Mouse (Mus musculus) lung, postnatal 4 days (tissue): ENCODE measurements around the gene Six3.

ENCODE experiments used
- DNase-seq, 2 experiments: peaks; one replicate each; pipeline ENCODE4 v3.0.0; 2021

Six3 gene

GRCm38 (mm10) chr17:85613266-85613860 lies at the start of gene Six3:
Gene Six3, plus strand, starts transcription at chr17:85613608.
- DNase-seq = no peak

DNA sequence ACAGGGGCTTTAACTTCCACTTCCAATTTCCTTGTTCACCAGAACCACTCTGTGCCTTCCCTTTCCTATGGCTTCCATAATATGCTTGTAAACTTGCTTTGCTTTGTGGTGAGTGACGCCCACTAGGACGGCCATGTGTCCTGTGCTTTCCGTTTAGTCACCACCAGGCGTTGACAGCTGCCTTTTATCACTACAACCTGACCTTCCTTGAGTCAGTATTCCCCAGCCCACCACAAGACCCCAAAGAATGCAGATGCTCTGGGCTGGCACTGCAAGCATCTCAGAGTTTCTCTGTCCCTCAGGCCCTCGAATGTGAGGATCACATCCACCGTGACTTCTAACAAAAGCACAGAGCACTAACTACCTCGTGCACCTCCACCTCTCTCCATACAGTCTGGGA lies 49.3 kb upstream of the Six3 start:
- DNase-seq = no peak

DNA sequence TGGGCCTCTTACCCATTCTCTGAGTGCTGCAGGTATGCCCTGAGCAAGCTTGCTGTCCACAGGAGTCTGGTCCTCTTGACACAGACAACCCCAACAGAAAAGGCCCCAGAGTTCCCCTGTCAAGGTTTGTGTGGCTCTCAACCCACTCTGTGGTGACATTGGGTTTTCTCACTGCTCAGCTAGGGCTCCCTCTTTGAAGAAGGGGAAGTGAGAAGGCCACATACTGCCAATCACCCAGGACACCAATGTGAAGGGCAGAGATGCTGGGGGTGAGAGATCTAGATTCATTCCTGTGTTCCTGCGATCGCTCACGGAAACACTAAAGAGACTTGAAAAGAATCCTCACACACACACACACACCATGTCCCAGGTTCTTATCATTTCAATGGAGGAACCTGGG lies 39.4 kb upstream of the Six3 start:
- no peak for DNase-seq

DNA sequence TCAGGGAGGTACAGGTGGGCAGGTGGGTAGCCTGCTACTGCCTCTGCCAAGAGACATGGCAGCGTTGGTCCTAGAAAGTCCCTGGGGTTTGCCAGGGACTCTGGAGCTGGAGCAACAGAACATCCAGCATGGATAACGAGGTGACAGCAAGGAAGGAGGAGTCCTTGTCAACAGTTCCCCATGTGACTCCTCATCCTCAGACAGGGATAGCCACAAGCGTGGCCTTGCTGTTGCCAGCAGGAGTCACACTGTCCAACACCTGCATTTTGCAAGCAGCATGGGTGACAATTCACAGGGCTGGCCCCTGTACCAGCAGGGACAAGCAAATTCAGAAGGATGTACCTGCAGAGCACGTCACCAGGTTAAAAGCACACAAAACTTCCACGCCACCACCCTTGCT lies 35.1 kb upstream of the Six3 start:
- no peak for DNase-seq

GRCm38 (mm10) chr17:85579350-85579749 lies 34.1 kb upstream of the Six3 start:
- no peak for DNase-seq

GRCm38 (mm10) chr17:85580221-85580620 lies 33.2 kb upstream of the Six3 start:
- no peak for DNase-seq

GRCm38 (mm10) chr17:85584170-85584569 lies 29.2 kb upstream of the Six3 start:
- no peak for DNase-seq

DNA sequence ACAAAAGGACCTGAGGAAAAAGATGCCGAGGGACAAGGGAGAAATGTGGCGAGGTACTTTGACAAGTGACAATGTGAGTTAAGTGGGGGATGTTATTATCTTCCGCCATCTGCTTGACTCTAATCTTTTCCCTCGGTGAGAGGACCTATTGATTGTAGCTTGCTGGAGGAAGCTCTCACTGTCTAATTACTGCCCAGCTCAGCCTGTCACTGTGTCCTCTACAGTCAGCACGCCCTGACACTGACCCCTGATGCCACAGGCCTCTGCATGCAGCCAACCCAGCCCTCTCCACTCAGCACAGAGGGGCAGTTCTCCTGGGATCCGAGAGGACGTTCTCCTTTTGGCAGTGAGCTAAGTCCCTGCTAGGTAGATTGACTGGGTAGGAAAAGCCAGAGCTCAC lies 28.8 kb upstream of the Six3 start:
- no peak for DNase-seq

DNA sequence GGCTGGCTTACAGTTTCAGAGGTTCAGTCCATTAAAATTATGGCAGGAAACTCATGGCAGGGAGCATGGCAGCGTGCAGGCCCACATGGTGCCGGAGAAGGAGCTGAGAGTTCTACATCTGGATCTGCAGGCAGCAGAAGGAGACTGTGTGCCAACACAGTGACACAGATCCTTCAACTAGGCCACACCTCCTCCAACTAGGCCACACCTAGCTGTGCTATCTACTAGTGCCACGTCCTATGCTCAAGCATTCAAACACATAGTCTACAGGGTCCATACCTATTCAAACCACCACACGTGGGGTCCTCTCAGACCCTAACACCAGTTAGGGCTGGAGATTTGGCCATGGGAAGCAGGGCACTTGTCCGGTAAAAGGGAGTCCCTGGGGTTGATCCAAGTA lies 27.6 kb upstream of the Six3 start:
- DNase-seq = no peak

GRCm38 (mm10) chr17:85591976-85592375 lies 21.4 kb upstream of the Six3 start:
- DNase-seq = no peak

- DNase-seq = no peak
Observed at GRCm38 (mm10) chr17:85595853-85596252, 17.6 kb upstream of the Six3 start.

DNA sequence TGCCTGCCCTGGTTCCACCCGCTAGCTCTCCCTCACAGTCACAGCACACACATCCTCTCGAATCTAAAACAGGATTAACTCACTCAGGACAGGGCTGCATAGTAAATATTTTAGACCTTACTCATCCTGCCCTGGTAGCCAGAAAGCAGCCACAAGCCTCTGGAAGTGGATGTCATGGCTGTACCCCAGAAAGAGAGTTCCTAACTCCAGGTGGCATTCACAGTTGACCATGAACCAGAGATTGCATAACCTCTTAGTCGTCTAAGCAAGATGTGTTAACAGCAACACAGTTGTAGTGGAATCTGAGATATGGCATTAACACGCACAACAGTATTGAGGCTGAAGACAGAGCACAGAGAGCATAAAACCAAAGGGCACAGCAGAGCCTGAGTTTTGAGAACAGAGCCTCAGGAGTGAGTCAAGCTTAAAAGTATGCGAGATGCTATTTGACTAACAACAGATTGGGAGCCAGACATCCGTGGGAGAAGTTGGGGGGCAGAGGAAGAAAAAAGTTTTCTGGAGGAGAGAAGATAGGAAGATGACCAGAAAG lies 17.0 kb upstream of the Six3 start:
- DNase-seq = no peak

GRCm38 (mm10) chr17:85599520-85599919 lies 13.9 kb upstream of the Six3 start:
- no peak for DNase-seq

DNA sequence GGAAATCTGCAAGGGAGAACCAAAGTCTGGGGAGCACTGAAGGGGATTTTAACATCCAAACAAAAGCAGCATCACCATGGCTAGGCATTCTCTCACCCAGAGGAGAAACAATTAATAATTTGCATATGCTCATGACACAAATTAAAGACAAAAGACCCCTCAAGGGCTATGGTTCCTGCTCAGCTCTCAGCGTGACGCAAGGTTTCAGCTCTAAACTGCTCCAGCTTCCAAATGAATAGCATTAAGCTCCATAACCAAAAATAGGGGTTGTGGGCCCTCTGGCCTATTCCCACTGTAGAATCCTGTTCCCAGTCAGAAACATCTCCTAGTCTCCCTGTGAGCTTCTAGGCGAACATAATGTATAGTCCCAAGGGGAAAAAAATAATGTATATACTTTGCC lies 6.9 kb upstream of the Six3 start:
- no peak for DNase-seq

GRCm38 (mm10) chr17:85607556-85608365 lies 5.6 kb upstream of the Six3 start:
- DNase-seq = no peak

- no peak for DNase-seq
Observed at GRCm38 (mm10) chr17:85608366-85609093, 4.9 kb upstream of the Six3 start.

DNA sequence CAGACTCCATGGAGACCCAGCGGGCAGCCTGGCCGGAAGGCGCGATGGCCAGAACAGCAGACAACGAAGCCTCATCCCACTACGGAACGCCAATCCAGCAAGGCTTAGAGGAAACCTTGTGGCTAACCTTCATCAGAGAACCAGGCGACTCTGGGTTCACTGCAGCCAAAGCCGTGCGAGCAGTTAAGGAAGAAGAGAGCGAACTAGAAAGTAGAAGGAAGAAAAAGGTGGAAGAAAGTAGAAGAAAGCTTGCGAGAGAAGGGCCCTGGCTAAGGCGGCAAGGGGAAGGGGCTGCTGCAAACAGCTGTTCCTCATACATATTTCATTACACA lies 4.3 kb upstream of the Six3 start:
- DNase-seq = no peak

GRCm38 (mm10) chr17:85609621-85610392 lies 3.6 kb upstream of the Six3 start:
- DNase-seq = no peak

DNA sequence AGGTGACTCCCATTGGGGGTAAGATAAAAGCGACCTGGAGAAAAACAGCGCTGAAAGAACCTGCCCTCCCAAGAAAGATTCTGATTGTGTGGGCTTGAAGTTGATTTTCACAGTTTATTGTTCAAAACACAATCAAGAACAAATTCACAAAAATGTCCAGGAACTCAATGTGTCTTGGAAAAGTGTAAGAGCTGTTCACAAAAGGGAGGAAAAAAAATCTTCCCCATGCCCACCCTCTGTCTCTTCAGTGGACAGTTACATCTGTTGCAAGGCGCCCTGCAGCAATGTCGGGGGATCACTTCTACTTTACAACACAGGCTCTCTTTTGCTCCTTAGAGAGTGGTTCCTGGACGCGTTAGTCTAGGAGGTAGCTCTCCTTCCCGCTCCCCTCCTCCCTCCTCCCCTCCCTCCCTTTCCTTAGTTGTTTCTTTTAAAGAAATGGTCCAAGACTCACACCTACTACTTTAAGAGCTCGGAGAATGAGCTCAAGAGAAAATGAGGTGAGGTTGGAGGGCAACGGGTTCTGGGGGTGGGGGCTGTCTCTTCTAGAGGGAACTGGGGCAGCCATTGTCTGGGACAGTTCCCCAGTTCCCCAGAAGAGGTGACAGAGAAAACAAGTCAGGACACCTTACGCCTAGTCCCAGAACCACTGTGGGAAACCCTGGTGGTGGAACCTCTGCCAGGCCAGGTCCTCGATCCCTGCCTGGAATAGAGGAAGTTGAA lies 2.9 kb upstream of the Six3 start:
- no peak for DNase-seq

- DNase-seq = peak in 1 of 2 experiments; percentile 16
Observed at GRCm38 (mm10) chr17:85611521-85612515, 1.6 kb upstream of the Six3 start.
